Mouse (Mus musculus): ENCODE results near the gene 4930555G01Rik.
"Not testable (repeated sequence)": the region's sequence is repeated elsewhere in the genome, so short reads cannot be mapped to it uniquely, and the experiment has no call there.

The 4930555G01Rik gene

DNA sequence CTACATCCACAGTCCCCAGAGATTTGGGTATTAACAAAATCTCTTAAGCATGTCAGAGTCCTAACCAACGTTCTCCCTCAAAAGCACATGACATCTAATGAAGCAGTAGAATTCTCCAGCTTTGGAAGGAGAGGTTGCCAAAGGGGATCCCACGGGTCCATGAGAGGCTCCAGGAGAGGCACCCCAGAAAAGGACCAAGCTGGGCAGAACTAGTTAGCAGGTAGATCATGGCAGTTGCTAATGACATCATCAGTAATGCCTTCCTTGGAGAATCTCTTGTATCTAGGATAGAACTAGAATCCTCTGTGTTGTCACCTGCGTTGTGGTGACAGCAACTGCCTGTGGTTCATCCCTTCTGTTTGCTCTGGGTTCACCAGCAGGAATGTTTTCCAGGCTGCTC is at the start of gene 4930555G01Rik:
Gene 4930555G01Rik, plus strand, starts transcription at position 301 of the 400 bp plus-strand sequence.
- not testable (repeated sequence) for H3K27me3 ChIP-seq (ENCODE audit: control insufficient read depth, insufficient read depth, low read length, poor library complexity, severe bottlenecking); DNase-seq (ENCODE audit: low read depth, low spot score); H3K36me3 ChIP-seq (ENCODE audit: control insufficient read depth, insufficient read depth, low read length, poor library complexity, severe bottlenecking)

DNA sequence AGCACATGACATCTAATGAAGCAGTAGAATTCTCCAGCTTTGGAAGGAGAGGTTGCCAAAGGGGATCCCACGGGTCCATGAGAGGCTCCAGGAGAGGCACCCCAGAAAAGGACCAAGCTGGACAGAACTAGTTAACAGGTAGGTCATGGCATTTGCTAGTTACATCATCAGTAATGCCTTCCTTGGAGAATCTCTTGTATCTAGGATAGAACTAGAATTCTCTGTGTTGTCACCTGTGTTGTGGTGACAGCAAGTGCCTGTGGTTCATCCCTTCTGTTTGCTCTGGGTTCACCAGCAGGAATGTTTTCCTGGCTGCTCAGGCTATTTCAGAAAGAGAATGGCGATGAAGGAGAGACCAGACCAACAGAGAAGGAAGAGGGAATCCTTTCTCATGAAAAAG is 34.8 kb upstream of the 4930555G01Rik start, which contains the start of gene Gm3298:
Gene Gm3298, plus strand, starts transcription at position 301 of the 400 bp plus-strand sequence.
- not testable (repeated sequence) for DNase-seq (ENCODE audit: low read depth, low spot score); H3K27me3 ChIP-seq (ENCODE audit: control insufficient read depth, insufficient read depth, low read length, poor library complexity, severe bottlenecking); H3K36me3 ChIP-seq (ENCODE audit: control insufficient read depth, insufficient read depth, low read length, poor library complexity, severe bottlenecking)

GRCm38 (mm10) chr14:5070611-5071490 is 20.4 kb downstream of the 4930555G01Rik start, which contains the start of gene Gm8281:
Gm8281 (plus strand) TSS chr14:5071040.
- not testable (repeated sequence) for H3K27me3 ChIP-seq (ENCODE audit: control insufficient read depth, insufficient read depth, low read length, poor library complexity, severe bottlenecking); H3K36me3 ChIP-seq (ENCODE audit: control insufficient read depth, insufficient read depth, low read length, poor library complexity, severe bottlenecking); DNase-seq (ENCODE audit: low read depth, low spot score)
